Mouse (Mus musculus): ENCODE measurements at regions not wholly inside any gene's neighbourhood (a gene's known extent, or its start where the extent isn't known, plus 50 kb on each side); places are given as distances from the start of the nearest gene placed in this dataset.

GRCm38 (mm10) chr7:72543946-72544345, 237.5 kb upstream of the Mctp2 start:
- TF ChIP-seq POLR2A (IDR thresholded peaks at IDR 0.05; ENCODE audit: low read depth, low read length) (no peak), CTCF (IDR thresholded peaks at IDR 0.05; ENCODE audit: extremely low read depth, insufficient read length, insufficient replicate concordance, low read depth, low read length) (no peak)
